In the genomic region with DNA sequence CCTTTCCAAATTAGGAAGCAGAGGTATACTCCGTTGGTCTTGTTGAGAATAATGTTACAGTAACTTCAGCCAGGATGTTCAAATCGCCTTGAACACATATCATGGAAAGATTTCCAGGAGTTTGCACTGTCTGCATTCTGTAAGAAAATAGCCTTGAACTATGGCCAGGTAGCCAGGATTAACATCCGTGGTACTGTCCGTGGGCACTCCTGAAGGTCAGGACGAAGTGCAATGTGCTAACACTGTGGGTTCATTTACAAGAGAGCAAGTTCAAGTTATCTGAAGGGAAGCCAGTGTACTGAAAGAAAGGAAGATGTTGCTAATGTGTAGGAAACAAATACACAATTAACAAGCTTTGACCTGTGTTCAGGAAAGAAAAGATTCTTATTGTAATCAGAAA, we compare ENCODE assay signal across 20 mouse cellular contexts. TPM values are rescaled to one million over a fixed set of nuclear protein-coding genes. Genes with fewer than 3 reads are reported as not detected.
"Had no signal": no experiment of that assay in that cellular context is flagged by ENCODE, and none has a peak within 500 bp of the region (broad histone marks: within the 10 kb centered on the region; RNA-seq: fewer than 3 reads in every experiment).

No protein-coding gene starts in this region.

- H3K27me3 ChIP-seq: intestine, embryonic 15.5 days; limb, embryonic 12.5 days; limb, embryonic 15.5 days; midbrain, embryonic 12.5 days; midbrain, embryonic 15.5 days; neural tube, embryonic 12.5 days; neural tube, embryonic 15.5 days; stomach, embryonic 15.5 days had no signal

- H3K36me3 ChIP-seq: intestine, embryonic 15.5 days; limb, embryonic 12.5 days; limb, embryonic 15.5 days; midbrain, embryonic 12.5 days; midbrain, embryonic 15.5 days; neural tube, embryonic 12.5 days; neural tube, embryonic 15.5 days; stomach, embryonic 15.5 days had no signal

- H3K4me2 ChIP-seq: intestine, embryonic 15.5 days; limb, embryonic 12.5 days; limb, embryonic 15.5 days; liver, embryonic 11.5 days; lung, embryonic 14.5 days; midbrain, embryonic 12.5 days; midbrain, embryonic 15.5 days; neural tube, embryonic 12.5 days; neural tube, embryonic 15.5 days; stomach, embryonic 15.5 days had no signal

- ATAC-seq: intestine, embryonic 15.5 days; liver, postnatal 0 days; lung, postnatal 0 days; midbrain, embryonic 15.5 days had no signal

- H3K4me1 ChIP-seq: intestine, embryonic 15.5 days; limb, embryonic 12.5 days; limb, embryonic 15.5 days; midbrain, embryonic 12.5 days; midbrain, embryonic 15.5 days; neural tube, embryonic 12.5 days; neural tube, embryonic 15.5 days; stomach, embryonic 15.5 days had no signal

- H3K9ac ChIP-seq: intestine, embryonic 15.5 days; limb, embryonic 12.5 days; limb, embryonic 15.5 days; liver, embryonic 14.5 days; liver, postnatal 0 days; lung, embryonic 14.5 days; midbrain, embryonic 12.5 days; midbrain, embryonic 15.5 days; neural tube, embryonic 12.5 days; neural tube, embryonic 15.5 days; stomach, embryonic 15.5 days had no signal

- DNase-seq: left cerebral cortex, postnatal 4 days; liver, postnatal 0 days; lung, embryonic 14.5 days; right cerebral cortex, adult 18-20 months; right cerebral cortex, postnatal 14 days; right cerebral cortex, postnatal 4 days; spleen, adult 18-20 months; thymus, postnatal 25 days had no signal

- H3K9me3 ChIP-seq: intestine, embryonic 15.5 days; limb, embryonic 12.5 days; limb, embryonic 15.5 days; midbrain, embryonic 12.5 days; midbrain, embryonic 15.5 days; neural tube, embryonic 12.5 days; neural tube, embryonic 15.5 days; stomach, embryonic 15.5 days had no signal

- H3K4me3 ChIP-seq: intestine, embryonic 15.5 days; limb, embryonic 12.5 days; limb, embryonic 15.5 days; midbrain, embryonic 12.5 days; midbrain, embryonic 15.5 days; neural tube, embryonic 12.5 days; neural tube, embryonic 15.5 days; stomach, embryonic 15.5 days had no signal

- H3K27ac ChIP-seq: intestine, embryonic 15.5 days; limb, embryonic 12.5 days; limb, embryonic 15.5 days; liver, embryonic 14.5 days; macrophage; midbrain, embryonic 12.5 days; midbrain, embryonic 15.5 days; neural tube, embryonic 12.5 days; neural tube, embryonic 15.5 days; stomach, embryonic 15.5 days had no signal

RNA-seq across cellular contexts. Expression of a gene that starts 24.2 kb away (rescaled TPM):
- polyA plus RNA-seq: macrophage had no signal
